Mouse (Mus musculus) neural tube, embryonic 11.5 days (tissue): ENCODE measurements around the gene Gm20696. TPM values are rescaled to one million over a fixed set of nuclear protein-coding genes. Genes with fewer than 3 reads are reported as not detected.

Experiments used
- ATAC-seq: fragments of 200-750 bp; cut with Nextera tagmentation; 2 replicates; pipeline ENCODE4 v1.8.0; 2017; ENCODE audit warnings: moderate number of reproducible peaks, mild to moderate bottlenecking, moderate TSS enrichment, moderate library complexity; ENCODE audit not compliant: insufficient read depth, low FRiP score, low TSS enrichment
- DNase-seq: peaks from one replicate; pipeline ENCODE4 v3.0.0-alpha.2; 2015; ENCODE audit warnings: low spot score
- H3K27ac ChIP-seq: fragments of 300-500 bp; sonication (generic); 2 replicates; pipeline ENCODE4 v1.5.1; 2014; ENCODE audit warnings: low read depth, mild to moderate bottlenecking, low read length
- H3K27me3 ChIP-seq: fragments of 300-500 bp; sonication (generic); 2 replicates; pipeline ENCODE4 v1.6.1; 2014; ENCODE audit warnings: mild to moderate bottlenecking, low read length, mixed read lengths; ENCODE audit not compliant: control insufficient read depth, insufficient read depth
- H3K36me3 ChIP-seq: fragments of 300-500 bp; sonication (generic); 2 replicates; pipeline ENCODE4 v1.6.1; 2014; ENCODE audit warnings: mild to moderate bottlenecking, low read length, moderate library complexity, mixed read lengths; ENCODE audit not compliant: control insufficient read depth, insufficient read depth
- H3K4me1 ChIP-seq: fragments of 300-500 bp; sonication (generic); 2 replicates; pipeline ENCODE4 v1.6.1; 2014; ENCODE audit warnings: low read length, mixed read lengths; ENCODE audit not compliant: control insufficient read depth, insufficient read depth
- H3K4me2 ChIP-seq: fragments of 300-500 bp; sonication (generic); 2 replicates; pipeline ENCODE4 v1.6.1; 2014; ENCODE audit warnings: low read depth, mild to moderate bottlenecking, moderate library complexity
- H3K4me3 ChIP-seq: fragments of 300-500 bp; sonication (generic); 2 replicates; pipeline ENCODE4 v1.5.1; 2014; ENCODE audit warnings: low read depth, low read length
- H3K9ac ChIP-seq: fragments of 300-500 bp; sonication (generic); 2 replicates; pipeline ENCODE4 v1.6.1; 2014; ENCODE audit warnings: mild to moderate bottlenecking, low read length
- H3K9me3 ChIP-seq: fragments of 300-500 bp; sonication (generic); 2 replicates; pipeline ENCODE4 v1.6.1; 2016; ENCODE audit warnings: low read length; ENCODE audit not compliant: control insufficient read depth
- WGBS: fragments of 180-500 bp; shearing (Covaris S2); extraction: QIAGEN DNeasy Blood & Tissue Kit; methylation state at CpG from one replicate; pipeline ENCODE4 v1.1.7; 2014; 5-methylcytosine and 5-hydroxymethylcytosine counted together
- polyA plus RNA-seq: library from polyadenylated mRNA; unstranded; fragments of >200 nt; fragmentation: Nextera tagmentation; extraction: Ambion mirVana; gene quantifications from 2 replicates; pipeline ENCODE4 v1.2.1, GENCODE M21; 2014

Gene Gm20696
- polyA plus RNA-seq, 1 experiment from 2014 or later = 2.5 TPM

DNA sequence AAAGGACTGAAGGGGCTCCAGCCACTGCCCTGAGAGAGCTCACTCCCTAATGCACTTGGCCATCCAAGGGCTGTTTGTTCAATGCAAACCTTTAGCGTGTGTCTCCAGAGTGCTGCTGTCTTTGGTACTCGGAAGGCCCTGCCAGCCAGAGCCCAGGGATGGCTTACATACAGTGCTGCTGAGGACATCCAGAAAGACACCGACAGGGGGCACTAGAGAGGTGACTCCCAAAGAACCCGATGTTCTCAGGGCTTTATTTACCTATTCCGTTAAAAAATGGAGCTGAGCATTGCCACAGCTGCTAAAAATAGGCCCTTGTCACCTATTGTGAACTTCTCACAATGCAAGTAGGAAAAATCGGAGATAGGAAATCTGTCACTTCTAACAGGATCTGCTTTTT is 54.7 kb downstream of the Gm20696 start:
- no peak overlapping the region for H3K9ac ChIP-seq
- peaks cover 20% of the 10 kb centered on the region for H3K4me1 ChIP-seq
- WGBS = 67% methylated on average over 6 of the region's 6 CpGs
- no peak overlapping the region for H3K4me3 ChIP-seq
- DNase-seq (no peak), ATAC-seq (no peak)
- no peaks in the 10 kb centered on the region for H3K36me3 ChIP-seq
- H3K27ac ChIP-seq = no peak overlapping the region
- no peaks in the 10 kb centered on the region for H3K27me3 ChIP-seq
- no peaks in the 10 kb centered on the region for H3K9me3 ChIP-seq
- no peak overlapping the region for H3K4me2 ChIP-seq

GRCm38 (mm10) chr6:99610454-99611427 is 55.9 kb downstream of the Gm20696 start:
- no peak overlapping the region for H3K4me3 ChIP-seq
- H3K4me2 ChIP-seq = no peak overlapping the region
- no peak overlapping the region for H3K27ac ChIP-seq
- peaks cover 18% of the 10 kb centered on the region for H3K4me1 ChIP-seq
- 44% methylated on average over 14 of the region's 14 CpGs for WGBS
- no peaks in the 10 kb centered on the region for H3K36me3 ChIP-seq
- no peak for DNase-seq
- H3K27me3 ChIP-seq = no peaks in the 10 kb centered on the region
- no peaks in the 10 kb centered on the region for H3K9me3 ChIP-seq
- no peak for ATAC-seq
- H3K9ac ChIP-seq = no peak overlapping the region

DNA sequence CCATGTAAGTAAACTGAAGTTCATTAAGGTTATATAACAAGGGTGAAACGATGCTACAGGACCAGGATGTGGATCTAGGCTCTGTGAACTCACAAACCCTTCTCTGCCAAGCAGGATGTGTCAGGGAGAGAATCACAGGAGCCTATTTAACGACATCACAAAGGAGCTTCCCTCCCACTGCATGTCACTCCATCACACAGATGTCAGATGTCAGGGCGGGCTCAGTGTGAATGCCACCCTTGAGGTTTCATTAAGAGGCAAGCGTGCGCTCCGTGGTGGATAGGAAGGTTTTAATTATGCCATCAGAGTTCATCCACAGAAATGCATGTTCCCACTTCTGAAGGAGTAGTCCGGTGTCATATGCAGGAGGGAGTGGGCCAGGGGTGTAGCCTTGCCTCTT is 60.5 kb downstream of the Gm20696 start:
- no peaks in the 10 kb centered on the region for H3K36me3 ChIP-seq
- H3K4me3 ChIP-seq = no peak overlapping the region
- H3K4me1 ChIP-seq = 0 out of 2 replicates have a peak, but pooled peaks cover 8% of the 10 kb centered on the region
- H3K9ac ChIP-seq = no peak overlapping the region
- H3K27ac ChIP-seq = no peak overlapping the region
- no peaks in the 10 kb centered on the region for H3K27me3 ChIP-seq
- H3K9me3 ChIP-seq = no peaks in the 10 kb centered on the region
- DNase-seq (no peak), ATAC-seq (no peak)
- no peak overlapping the region for H3K4me2 ChIP-seq
- 69% methylated on average over 7 of the region's 7 CpGs for WGBS

GRCm38 (mm10) chr6:99604758-99605157 is 61.8 kb downstream of the Gm20696 start:
- Histone ChIP-seq H3K36me3 (no peaks in the 10 kb centered on the region), H3K9ac (no peak overlapping the region), H3K9me3 (no peaks in the 10 kb centered on the region), H3K4me2 (no peak overlapping the region), H3K4me3 (no peak overlapping the region), H3K4me1 (no peaks in the 10 kb centered on the region), H3K27ac (no peak overlapping the region), H3K27me3 (no peaks in the 10 kb centered on the region)
- whole genome bisulfite sequencing = 71% methylated on average over 2 of the region's 2 CpGs
- ATAC-seq (no peak), DNase-seq (no peak)

DNA sequence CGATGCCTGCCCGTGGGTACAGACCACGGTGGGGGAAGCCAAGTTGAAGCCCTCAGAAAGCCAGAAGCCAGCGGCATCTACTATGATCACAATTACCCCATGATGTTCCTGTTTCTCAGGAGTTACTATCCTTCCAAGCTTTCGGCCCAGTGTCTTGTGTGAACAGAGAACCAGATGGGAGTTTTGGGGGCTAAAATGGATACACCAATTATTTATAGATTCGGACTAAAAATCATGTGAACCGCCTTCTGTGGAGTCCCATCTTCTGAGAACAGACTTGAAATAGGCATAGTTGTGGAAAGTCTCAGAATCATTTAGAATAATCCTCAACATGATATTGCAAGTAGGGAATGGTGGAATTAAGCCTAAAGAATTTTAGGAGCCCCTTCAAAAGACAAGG is 64.2 kb downstream of the Gm20696 start:
- Histone ChIP-seq H3K4me1 (peaks cover 4% of the 10 kb centered on the region; the same call in 1 of the 2 replicates), H3K9me3 (no peaks in the 10 kb centered on the region), H3K36me3 (no peaks in the 10 kb centered on the region), H3K4me3 (no peak overlapping the region), H3K27ac (no peak overlapping the region), H3K27me3 (no peaks in the 10 kb centered on the region), H3K9ac (no peak overlapping the region), H3K4me2 (no peak overlapping the region)
- no peak for ATAC-seq
- DNase-seq = no peak
- WGBS = 94% methylated on average over 7 of the region's 7 CpGs

GRCm38 (mm10) chr6:99600886-99601285 is 65.7 kb downstream of the Gm20696 start:
- H3K27ac ChIP-seq = no peak overlapping the region
- no peak for ATAC-seq
- H3K27me3 ChIP-seq = no peaks in the 10 kb centered on the region
- H3K4me1 ChIP-seq = peaks cover 4% of the 10 kb centered on the region; the same call in 1 of the 2 replicates
- H3K4me3 ChIP-seq = no peak overlapping the region
- no peak for DNase-seq
- H3K36me3 ChIP-seq = no peaks in the 10 kb centered on the region
- WGBS = 80% methylated on average over 8 of the region's 8 CpGs
- H3K9me3 ChIP-seq = no peaks in the 10 kb centered on the region
- no peak overlapping the region for H3K9ac ChIP-seq
- no peak overlapping the region for H3K4me2 ChIP-seq

GRCm38 (mm10) chr6:99600168-99600793 is 66.3 kb downstream of the Gm20696 start:
- Histone ChIP-seq H3K4me3 (no peak overlapping the region), H3K27ac (no peak overlapping the region), H3K4me1 (peaks cover 4% of the 10 kb centered on the region; the same call in 1 of the 2 replicates), H3K9ac (no peak overlapping the region), H3K4me2 (no peak overlapping the region), H3K9me3 (no peaks in the 10 kb centered on the region), H3K36me3 (no peaks in the 10 kb centered on the region), H3K27me3 (no peaks in the 10 kb centered on the region)
- WGBS = 39% methylated on average over 10 of the region's 10 CpGs
- DNase-seq (peak; percentile 64), ATAC-seq (peak; percentile 67; the same call in 1 of the 2 replicates)

DNA sequence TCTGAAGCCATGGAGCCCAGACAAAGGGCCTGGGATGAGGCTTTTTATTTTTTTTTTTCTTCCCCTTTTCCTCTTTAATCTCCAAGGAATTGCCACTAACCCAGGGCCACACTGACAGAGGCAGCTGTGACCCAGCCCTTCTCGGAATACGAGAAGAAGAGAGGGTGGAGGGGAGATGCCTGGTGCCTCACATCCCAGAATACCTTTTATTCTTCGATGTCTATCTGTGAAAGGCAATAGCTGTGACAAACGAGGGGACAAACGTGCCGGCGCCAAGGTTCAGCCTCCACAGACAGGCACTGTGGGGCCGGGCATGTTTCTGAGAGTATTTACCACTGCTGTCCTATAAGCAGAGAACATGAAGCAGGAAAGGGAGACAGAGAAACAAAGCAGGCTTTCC is 66.9 kb downstream of the Gm20696 start:
- 9% methylated on average over 8 of the region's 8 CpGs for WGBS
- peaks cover 4% of the 10 kb centered on the region; the same call in 1 of the 2 replicates for H3K4me1 ChIP-seq
- no peak overlapping the region for H3K4me3 ChIP-seq
- no peaks in the 10 kb centered on the region for H3K9me3 ChIP-seq
- ATAC-seq (0 out of 2 replicates have a peak, but pooled peaks have one; percentile 31), DNase-seq (peak; percentile 49)
- no peak overlapping the region for H3K4me2 ChIP-seq
- no peak overlapping the region for H3K9ac ChIP-seq
- no peaks in the 10 kb centered on the region for H3K27me3 ChIP-seq
- H3K27ac ChIP-seq = no peak overlapping the region
- H3K36me3 ChIP-seq = no peaks in the 10 kb centered on the region
